Mouse (Mus musculus) naive thymus-derived CD4-positive, alpha-beta T cell, adult 2 months (primary cell): ENCODE measurements around the gene Ahcyl1.
A peak's percentile ranks its signal among the peaks of the same experiment; 100 is the strongest.
"Not testable (repeated sequence)": the region's sequence is repeated elsewhere in the genome, so short reads cannot be mapped to it uniquely, and the experiment has no call there.

Experiments used
- DNase-seq: peaks from one replicate; pipeline ENCODE4 v3.0.0-alpha.2; 2011; ENCODE audit warnings: low read depth

Gene Ahcyl1

DNA sequence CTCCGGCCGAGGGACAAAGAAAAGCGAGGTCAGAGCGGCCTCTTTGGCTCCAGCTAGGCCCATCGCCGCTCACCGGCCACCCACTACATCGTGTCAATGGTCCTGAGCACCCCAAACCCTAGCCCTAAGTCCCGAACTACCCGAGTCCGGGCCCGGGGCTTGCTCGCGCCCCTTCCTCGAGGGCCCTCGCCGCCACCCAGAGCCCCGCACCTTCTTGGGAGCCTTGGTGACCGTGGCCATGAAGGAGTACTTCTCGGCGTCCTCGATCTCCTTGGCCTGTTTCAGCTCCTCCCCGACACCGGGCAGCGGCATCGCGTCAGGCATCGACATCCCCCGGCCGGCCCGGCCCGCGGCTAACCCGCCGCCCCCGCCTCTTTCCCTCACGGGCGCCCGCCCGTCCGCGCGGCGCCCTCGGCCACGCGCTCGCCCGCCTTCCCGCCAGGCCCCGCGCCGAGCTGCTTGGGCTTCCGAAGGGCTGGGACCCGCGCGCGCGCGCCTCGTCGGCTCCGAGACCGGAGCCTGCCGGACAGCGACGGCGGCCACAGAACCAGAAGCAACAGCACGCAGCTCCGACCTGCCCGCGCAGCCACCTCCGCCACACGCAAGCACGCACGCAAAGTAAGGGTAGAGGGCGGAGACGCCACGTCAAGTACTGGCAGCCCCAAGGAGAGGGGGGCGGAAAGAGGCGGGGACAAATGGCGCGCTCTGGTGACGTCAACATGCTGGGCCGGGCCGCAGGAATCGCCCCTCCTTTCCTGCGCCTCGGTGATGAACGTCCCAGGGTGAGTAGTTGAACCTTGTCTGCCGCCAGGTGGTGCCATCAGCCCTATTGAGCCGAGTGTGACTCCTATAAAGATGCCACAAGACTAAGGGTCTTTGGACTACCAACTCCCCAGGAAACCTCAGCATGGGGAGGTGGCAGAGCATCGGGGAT lies at the start of gene Ahcyl1:
Gene Ahcyl1 (minus strand): TSS at position 613 of the 934 bp plus-strand sequence.
- peak; percentile 99 for DNase-seq

DNA sequence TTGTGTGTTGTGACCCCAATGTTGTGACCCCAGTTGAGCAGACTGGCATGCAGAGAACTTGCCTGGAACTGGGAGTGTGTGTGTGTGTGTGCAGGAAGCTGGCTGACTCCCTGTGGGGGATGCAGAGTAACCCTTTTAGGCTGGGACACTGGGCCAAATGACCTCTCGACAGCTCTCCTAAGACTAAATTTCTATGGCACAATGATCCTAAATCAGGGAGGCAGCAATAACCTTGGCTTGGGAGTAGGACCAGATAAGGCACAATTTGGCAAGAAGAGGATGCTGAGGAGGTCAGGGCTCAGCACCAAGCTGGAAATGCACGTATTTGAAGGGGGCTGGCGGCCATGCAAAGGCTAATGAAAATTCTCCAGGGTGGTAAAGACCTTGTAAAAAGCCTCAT lies 49.7 kb upstream of the Ahcyl1 start:
- DNase-seq, result no peak

DNA sequence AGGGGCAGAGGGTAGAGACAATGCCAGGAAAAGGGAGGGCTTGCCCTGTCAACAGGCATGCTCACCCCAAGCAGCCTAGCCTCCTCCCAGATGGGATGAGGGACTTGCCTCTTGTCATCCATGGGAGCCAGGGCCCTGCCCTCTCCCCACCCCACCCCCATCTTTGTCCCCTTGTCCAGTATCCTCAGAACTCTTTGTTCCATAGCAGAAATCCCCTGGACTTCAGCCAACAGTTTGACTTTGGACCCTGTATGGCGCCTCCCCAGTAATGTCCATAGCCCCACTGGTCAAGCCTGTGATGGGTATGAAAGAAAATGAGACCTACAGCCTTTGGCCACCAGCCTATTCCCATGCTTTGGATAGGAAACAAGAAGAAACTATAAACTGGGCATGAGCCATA lies 47.3 kb upstream of the Ahcyl1 start:
- no peak for DNase-seq

DNA sequence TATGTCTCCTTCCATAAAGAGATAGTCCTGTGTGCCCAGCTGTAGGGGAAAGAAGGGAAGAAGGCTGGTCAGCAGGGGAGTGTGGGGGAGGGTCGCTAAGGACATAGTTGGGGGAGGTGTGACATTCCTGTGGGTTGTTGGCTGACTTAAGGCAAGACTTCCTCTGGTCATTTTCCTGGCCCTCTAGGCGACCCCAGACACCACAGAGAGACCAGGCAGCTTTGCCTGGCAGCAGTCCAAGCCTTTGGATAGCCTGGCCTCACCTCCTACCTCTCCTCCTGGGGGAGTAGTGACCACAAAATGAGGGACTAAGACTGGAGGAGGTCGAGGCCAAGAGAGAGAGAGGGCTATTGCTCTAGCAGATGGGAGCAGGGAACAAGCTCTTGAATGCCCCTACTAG lies 46.7 kb upstream of the Ahcyl1 start:
- DNase-seq, result no peak

DNA sequence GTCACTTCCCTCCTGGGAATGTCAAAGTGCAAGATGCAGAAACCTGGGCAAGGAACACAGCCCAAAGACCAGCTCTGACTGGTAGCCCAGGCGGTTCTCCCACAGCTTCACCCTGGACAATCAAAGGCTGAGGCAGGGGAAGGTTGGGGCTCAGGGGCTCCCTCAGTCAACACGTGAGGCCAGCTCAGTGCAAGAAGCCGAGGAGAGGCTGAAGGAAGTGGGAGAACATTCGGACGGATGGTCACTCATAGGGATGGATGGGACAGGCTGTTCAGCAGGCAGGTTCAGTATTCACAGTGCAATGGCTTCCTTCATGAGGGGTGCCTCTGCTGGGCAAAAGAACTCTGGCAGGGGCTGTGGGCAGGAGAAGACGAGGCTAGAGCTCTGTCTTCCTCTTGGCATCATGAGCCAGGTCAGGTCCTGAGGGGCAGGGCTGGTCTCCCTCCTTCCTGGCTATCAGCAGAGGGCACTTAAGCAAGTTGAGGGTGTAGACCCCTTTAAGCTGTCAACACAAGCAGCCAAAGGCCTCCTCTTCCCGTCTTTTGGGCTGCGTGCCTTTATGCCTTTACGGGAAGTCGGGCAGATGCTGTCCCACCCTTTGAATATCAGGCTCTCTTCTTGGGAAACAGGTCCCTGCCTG lies 45.8 kb upstream of the Ahcyl1 start:
- DNase-seq, result no peak

DNA sequence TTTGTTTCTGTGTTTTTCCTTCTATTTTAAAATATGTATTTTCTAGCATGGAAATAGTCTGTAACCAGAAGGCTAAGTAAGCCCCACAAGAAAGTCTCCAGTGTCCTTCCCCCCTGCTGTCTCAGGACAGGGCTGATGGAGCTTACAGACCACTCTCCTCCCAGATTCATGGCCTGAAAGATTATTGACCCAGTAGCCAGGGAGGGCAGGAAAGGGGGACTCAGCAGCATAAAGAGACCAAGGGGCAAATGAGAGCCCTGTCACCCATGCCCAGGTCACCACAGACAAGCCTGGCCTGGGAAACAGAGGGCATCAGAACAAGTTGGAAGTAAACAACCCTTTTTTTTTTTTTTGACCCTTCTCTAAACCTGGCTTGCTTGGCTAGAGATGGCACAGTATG lies 45.0 kb upstream of the Ahcyl1 start:
- DNase-seq, result no peak

DNA sequence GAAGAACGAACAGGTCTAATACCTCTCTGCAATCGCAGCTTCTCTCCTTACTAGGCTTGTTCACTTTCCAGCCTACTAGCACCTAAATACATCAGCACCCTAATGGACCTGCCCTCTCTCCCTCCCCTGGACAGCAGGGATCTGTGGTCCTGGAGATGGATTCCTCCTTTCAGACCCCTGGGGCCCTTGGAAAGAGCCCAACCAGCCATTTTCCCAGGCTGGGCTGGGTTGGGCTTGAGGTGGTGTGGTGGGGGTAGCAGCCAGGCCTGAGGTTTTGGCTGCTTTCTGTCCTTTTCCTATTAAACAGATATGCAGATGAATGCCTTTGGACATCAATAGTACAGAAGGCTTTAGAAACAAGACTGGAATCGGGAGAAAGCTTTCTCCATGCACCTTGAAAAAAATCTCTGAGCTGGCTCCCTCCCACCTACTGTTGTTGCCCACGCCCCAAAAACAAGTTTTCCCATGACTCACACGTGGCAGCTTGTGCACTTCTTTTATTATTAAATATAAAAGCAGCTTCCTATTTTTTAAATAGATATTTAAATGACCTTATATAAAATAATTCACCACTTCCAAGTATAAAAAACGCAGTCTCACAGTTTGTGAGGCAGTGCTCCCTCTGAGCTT lies 44.3 kb upstream of the Ahcyl1 start:
- DNase-seq, result no peak

DNA sequence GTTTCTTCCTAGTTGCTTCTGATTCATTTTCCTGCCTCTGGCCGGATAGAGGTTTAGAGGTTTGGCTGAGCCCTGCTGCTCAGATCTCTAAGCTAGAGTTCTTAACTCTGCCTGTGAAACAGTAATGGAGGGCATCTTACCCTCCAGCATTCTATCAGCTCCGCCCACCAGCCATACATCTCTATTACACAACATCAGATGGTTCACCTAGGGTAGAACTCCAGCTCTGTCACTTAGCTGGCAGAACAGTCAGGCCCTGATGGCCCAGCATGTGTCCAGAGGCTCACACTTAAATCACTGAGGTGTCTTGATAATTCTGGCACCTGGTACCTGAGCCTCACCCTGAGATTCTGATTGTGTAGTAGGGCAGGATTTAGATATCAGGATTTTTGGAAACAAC lies 43.6 kb upstream of the Ahcyl1 start:
- DNase-seq, result no peak

DNA sequence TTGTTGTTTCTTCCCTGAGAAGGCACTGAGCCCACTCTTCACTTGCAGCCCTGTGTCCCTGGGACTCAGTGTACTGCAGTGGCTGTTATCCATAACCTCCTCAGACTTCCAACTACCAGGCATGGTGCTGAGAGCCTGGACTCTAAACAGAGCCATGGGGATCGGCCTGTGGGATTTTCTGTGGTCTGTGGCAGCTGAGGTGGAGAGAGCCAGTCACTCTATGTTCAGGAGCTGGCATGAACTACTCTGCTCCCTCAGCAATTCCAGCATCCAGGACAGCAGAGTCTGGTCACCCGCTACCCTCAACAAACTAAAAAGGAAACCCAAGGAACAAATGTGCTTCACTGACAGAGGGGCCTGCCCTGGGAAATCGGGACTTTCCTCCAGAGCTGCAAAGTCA lies 43.1 kb upstream of the Ahcyl1 start:
- DNase-seq, result no peak

DNA sequence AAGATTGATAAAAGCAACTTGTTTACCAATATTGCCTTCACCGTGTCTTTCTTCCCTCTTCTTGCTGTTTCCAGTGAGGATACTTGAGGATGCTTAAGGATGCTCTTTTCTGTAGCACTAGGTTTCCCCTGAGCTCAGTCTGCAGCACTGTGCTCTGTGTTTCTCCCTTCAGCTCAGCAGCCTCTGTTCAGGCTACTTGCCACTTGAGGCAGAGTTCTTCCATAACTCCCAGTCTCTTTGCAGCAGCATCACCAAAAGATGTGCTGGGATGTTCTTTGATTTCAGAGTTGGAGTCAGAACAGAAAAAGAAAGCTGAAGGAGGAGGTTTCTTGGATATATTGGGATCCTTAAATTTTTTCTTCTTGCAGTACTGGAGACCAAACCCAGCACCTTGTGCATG lies 42.3 kb upstream of the Ahcyl1 start:
- DNase-seq, result no peak

DNA sequence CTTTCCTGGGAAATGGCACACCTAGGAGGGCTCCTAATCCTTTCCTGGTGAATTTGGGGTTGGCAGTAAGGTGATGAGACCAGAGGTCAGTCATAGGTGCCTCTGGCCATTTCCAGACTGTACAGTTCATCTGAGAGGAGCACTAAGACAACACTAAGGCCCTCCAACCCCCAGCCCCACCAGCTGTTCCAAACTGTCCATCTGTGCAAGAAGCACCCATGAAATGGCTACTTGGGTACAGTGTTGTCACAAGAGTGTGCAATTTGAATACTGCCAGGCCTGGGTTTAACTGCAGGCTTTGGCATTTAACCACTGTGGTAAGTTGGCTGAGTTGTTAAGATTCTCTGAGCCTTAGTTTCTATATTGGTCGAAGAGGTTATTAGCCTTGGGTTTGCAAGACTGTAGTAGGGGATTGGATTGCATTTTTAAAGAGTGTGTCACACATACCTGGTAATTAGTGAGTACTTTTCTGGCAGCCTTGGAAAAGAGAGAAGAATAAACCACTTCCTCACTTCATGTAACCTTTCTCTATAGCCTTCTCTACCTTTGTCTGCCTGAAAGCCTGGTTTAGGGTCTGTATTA lies 41.3 kb upstream of the Ahcyl1 start:
- no peak for DNase-seq

DNA sequence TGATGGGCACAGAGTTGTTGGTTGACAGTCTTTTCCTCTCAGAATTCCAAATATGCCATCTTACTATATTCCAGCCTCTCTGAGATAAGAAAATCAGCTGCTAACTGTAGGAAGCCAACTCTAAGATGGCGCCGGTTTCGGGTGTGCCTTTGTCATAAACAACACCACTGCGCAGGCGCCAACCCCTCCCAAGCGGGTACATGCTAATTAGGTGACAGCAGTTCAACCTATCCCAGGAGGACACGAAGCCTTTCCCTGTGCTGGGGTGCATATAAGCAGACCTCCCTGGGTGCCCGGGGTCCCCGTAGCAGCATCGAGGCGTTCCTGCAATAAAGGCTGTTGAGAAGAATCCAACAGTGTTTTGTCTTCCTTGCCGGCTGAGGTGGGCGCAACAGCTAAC lies 39.3 kb upstream of the Ahcyl1 start:
- DNase-seq, result not testable (repeated sequence)

DNA sequence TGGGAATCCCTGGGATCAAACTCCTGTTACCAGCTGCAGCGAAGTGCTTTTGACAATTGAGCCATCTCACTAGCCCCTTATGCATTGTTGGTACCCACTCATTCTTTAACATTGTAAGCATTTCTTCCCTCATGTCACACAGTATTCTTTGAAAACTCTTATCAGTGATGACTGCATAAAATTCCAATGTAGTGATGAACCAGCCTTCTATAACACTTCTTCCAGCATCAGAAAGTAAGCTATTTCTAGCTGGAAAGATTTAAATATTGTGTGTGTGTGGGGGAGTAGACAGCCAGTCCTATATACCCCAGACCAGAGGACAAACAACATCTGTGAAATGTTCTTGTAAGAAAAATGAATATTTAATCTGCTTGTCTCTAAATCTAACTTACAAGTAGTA lies 37.0 kb upstream of the Ahcyl1 start:
- DNase-seq, result no peak

DNA sequence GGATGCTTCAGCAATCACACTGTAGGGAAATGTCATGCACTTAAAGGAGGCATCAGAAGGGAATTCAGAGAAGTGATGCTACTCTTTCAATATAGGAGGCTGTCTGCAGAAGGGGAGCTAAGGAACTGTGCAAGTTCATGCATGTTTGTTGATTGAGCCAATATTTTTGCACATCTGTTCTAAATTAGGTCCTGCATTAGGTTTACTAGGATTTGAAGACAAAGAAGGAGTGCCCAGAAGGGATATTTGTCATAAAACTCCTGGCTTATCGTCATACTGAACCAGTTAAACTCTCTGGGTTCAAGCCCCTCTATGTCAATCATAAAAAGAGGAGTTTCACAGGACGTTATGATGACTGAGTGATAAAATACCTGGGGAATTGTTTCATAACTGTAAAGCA lies 33.9 kb upstream of the Ahcyl1 start:
- DNase-seq, result no peak

DNA sequence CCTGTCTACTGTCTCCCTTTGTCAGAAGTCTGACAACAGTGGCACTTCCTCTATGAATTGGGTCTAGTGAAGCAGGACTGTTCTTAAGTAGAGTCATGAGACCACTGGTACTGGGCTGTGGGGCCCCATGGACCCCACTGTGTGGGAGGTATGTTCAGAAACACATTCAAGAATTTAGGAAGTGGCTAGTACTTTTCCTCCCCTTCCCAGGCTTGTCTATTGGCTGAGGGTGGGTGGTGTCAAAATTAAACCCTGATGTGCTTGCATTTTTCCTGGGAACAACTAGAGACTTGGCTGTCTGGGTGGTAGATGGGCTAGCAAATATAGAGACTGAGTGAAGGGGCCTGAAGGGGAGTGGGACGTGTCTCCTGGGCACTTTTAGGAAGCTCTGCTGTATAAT lies 32.1 kb upstream of the Ahcyl1 start:
- DNase-seq, result no peak

DNA sequence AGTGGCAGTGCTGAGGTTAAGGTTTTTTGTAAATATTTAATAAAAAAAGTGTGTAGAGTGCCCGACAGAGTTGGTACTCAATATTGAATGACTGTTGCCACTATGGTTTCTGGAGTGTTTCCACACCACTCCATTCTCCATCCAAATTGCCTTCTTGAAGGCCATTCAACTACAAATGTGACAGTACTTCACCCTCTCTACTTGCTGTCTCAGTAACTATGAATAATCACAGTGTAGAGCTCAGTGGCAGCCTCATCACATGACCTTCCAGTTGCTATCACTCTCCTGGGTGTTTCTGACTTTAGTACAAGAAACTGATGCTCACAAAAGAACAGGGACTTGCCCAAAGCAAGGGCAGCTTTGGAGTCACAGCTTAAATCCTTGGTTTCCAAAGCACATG lies 19.6 kb upstream of the Ahcyl1 start:
- no peak for DNase-seq

DNA sequence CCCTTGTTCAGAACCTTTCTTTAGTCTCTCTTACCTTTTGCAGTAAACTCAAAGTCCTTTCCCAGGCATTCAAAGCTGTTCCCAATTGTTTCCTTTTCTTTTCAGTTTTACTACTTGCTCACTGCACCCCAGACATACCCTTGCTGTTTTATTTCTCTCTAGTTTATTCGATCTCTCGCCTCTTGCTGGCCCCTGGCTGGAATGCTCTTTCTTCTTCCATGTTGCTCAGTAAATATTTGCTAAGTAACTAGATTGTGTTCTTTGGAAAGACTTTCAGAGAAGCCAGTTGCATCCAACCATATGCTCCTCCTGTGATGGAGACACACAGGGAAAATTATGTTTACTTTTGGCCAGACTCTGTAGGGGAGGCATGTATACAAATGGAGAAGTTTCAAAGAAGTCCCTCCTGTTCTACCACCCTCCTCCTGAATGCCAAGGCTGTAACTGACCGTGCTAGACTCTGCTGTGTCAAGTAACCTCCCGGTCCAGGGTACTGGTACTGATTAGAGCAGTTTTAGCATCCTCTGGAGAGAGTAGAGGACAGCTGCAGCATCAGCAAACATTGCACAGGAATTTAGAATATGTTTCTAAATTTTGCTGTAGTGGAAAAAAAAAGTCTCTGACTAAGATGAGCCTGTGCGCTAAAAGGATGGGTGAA lies 18.0 kb upstream of the Ahcyl1 start:
- DNase-seq, result no peak

DNA sequence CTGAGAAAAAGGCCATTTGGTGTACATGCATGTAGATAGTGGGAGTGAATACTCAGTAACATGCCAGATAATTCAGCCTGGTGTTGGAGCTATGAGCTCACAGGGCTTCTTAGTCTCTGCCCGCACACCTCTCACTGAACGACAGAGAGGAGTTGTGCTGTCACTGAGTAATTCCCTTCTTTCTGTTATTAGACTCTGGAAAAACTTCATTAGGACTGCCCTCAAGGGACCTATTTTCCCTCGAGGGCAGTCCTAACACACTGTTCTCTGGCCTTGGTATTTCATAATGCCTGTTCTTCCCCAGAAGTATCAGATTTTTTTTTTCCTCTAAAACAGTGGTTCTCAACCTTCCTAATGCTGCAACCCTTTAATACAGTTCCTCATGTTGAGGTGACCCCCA lies 15.7 kb upstream of the Ahcyl1 start:
- no peak for DNase-seq

DNA sequence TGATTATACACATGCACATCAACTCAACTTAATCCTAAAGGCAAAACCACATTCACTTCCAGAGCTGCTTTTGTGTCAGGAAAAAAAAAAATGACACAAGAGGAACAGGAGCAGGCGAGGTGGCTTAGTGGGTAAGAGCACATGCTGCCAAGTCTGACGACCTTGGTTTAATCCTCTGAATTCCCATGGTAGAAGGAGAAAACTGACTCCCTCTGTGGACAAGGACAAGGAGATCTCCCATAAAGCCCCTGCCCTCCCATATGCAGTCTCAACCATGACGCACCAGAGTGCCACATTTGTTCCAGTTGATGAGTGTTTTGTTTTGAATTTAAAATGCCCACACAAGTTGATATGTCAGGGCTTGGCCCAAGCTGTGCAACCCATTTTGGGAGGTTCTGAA lies 12.8 kb upstream of the Ahcyl1 start:
- no peak for DNase-seq

DNA sequence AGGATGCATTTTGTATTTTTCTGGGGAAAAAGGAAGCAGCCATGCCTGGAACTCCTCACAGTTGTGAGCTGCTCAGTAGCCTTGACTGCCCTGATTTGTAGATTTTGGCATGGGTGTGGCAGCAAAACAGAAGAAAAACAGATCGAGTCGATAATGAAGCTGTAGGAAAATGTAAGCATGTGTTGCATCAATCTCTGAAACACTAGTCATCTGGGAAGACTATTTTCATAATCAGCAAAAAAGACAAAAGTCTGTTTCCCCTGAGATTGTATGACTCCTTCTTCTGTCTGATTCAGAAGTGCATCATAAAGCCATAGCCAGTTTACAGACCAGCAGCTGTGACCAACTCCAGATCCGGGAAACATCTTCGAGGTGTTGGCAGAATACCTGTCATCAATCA lies 10.9 kb upstream of the Ahcyl1 start:
- DNase-seq, result no peak

DNA sequence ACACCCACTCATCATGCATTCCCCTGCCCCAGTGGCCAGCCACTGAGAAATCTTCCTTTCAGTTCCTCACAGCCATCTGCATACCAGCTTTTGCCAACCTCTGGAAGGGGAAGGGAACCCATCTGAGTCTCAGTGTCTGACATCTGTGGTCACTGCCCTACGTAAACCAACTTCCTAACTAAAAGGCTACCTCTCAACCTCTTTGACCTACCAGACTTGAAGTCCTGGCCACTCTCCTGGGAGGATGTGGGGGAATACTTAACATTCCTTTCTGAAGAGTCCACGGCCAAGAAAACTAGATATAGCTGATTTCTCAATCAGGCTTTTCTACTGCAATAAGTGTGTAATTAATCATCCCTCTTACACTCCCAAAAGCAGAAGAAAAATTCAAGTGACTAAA lies 9.8 kb upstream of the Ahcyl1 start:
- no peak for DNase-seq

DNA sequence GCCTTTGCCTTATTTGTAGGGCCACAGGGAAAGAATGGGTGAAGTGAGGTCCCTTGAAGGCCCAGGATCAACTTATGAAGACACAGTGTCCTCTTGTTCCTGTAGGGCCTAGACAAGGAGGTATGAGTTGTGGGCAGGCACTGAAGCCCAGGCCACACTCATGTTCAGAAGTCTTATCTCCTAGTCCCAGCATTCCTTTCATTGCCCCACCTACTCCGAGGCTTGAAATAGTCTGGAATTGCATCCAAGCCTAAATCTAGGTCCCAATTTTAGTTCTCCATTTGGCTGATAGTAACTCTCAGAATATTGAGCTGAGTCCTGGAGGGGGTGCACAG lies 8.0 kb upstream of the Ahcyl1 start:
- no peak for DNase-seq
